Mouse (Mus musculus): Measurements from ENCODE around the gene Snx1.

DNA sequence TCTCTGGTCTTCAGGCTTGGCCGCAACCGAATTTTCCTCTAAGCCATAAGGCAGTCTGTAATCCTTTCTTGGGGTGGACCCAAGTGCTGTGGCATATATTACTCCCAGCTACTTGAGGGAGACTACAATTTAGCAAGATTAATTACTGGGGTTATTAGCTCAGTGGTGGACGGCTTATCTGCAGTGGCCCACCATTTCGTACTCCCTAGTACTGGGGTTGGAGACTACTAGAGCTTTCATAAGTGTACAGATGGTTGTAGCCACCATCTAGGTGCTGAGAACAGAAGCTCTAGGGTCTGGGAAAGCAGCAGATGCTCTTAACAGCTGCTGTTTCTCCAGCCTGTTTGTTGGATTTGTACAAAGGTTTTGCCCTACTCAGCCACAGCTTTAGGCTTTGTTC, 65.4 kb downstream of the Snx1 start:
- TF ChIP-seq POLR2A (IDR thresholded peaks at IDR 0.05; ENCODE audit: control insufficient read depth, extremely low read depth, insufficient read depth, low read length, poor library complexity) (no peak), CTCF (IDR thresholded peaks at IDR 0.05; ENCODE audit: borderline replicate concordance, control insufficient read depth, extremely low read depth, insufficient read depth, low read length, poor library complexity) (no peak)

Measured in thymus, adult 2 months (tissue).